Mouse (Mus musculus) ES-CJ7 (cell line): ENCODE data around the gene Scml4.

Source experiments
- DNase-seq: peaks from one replicate; pipeline ENCODE4 v3.0.0; 2011; ENCODE audit warnings: low read depth, low spot score

The Scml4 gene

DNA sequence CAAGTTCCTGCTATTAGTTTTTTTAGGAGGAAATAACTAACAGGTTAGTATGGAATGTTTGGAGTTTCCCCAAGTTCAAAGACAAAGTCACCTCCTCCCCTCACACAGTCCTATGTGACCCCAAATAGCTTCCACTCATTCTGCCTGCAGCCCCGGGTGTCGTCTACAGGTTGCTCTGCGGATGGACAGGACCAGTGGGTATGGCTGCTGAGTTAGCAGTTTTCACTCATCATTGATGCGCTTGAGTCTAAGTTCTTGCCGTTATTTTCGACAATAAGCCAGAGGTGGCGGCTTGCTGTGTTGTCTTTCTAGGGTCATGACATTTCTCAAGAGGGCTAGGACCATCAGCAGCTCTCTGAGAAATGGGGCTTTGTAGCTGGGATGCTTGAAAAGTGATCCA lies 1.3 kb downstream of the Scml4 start:
- DNase-seq, result no peak

DNA sequence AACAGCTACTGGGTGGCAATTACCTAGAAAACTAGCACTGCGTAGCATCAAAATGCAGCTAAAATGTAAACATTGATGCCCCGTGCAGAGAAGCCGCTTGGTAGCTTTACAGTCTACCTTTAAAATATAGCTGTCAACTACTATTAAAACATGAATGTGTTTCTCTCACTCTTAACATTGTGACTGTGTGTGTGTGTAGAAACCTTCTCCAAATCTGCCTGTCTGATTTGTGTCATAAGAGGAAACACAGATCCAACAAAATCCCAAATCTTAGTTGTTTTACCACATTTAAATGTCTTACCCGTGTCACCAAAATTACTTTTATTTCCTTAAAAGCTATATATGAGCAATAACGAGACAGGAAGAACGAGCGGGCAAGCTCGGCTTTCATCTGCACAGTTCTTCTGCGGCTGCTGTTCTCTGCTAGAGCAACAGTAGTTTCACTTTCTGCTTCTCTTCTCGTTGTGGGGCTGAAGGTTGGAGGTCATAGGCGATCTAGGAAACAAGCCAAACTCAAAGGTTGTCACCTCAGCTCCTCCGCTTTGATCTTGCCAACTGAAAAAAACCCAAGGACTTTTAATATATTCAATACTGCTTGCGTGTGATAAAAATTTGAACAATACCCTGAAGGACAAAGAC lies 2.1 kb downstream of the Scml4 start:
- no peak for DNase-seq

DNA sequence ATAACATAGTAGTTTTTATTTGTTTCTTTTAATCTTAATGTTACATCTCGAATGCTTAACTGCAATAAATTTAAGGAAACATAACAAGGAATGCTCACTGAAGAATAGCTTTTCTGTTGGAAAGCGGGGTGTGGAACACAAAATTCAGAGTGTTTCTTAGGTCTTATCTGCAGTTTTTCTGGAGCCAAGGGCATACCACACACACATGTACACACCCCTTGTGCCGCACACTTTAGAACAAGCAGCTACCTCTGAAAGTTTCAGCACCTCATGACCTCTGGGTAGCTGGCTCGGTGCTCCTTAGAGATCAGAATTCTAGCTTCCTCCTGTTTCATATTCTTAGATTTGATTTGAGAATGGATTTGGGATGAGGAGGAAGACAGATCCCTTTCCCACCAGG lies 2.6 kb downstream of the Scml4 start:
- no peak for DNase-seq

DNA sequence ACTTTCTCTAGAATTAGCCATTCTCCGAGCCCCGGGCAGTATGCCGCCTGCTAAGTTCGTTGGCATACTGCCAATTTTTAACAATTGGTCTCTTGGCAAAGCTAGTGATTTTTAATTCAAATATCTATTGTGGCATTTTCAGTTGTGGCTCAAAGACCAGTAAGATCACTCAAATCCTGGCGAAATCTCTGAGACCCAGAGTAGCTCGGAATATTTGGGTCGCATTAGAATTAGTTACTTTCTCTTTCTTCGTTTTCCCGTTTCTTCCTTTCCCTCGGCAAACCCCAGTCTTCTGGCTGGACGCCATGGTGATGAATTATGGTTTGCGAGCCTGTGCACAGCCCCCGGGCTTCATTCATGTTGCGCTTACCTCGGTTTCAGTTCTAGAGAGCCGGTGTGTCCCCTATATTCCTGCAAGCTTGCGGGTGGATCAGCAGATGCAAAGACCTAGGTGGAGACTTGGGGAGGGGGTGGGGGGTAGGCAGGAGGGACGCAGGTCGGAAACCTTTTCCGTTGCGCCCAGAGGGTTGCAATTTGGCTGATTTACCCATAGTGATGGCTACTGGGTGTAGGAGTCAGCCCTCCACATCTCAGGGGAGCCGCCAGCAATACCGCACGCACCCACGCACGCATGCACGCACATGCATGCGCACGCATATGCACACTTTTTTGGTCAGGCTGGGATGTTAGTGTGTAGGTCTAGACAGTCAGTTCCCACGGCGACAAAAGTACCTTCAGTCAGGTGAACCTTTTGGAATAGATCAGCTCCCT lies 3.6 kb downstream of the Scml4 start:
- peak; percentile 19 for DNase-seq

DNA sequence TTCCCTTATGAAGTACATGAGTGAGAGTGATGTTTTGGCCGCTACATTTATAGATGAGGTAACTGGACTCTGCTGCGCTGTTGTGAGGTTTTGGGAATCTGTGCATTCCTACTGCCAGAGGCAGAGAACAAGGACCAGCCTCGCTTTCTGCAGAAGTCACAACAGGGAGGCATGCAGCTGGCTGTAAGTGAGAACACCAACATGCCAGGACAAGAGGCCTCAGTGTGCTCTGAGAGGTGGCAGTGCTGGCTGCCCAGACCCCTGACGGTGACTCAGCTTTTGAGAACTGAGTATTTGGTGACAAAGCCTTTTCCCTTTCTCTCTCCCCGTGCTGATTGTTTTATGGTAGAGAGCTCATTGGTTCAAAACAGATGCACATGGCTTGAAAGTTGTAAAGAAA lies 4.5 kb downstream of the Scml4 start:
- no peak for DNase-seq

DNA sequence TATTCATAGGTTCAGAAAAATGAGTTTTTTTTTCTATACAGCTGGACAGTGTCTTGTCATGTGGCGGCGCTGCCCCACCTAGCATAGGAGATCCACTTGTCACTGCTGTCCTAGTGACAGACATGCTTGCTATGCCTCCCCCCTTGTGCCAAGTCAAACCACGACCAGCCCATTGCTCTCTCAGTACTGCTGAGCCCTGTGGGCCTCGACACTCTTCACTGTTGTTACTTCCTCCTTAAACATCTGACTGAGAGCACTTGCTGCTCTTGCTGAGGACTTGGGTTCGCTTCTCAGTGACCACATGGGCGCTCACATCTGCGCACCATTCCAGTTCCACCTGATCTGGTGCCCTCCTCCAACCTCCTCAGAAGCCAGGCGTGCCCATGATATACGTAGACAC lies 8.2 kb downstream of the Scml4 start:
- DNase-seq, result no peak

DNA sequence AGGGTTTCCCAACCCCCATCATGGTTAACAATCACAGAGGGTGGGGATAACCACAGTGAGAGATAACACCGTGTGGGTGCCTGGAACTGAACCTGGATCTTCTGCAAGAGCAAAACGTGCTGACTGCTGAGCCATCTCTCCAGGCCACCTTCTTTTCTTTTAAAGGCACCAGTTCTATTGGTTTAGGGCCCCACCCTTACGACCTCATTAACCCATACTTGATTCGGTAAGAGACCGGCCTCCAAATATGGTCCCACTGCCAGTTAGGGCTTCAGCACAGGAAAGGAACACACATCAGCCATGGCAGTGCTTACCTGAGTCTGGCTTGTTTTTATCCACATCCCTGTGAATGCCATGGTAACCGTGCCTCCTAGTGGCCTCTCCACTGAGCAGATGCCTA lies 9.3 kb downstream of the Scml4 start:
- no peak for DNase-seq

DNA sequence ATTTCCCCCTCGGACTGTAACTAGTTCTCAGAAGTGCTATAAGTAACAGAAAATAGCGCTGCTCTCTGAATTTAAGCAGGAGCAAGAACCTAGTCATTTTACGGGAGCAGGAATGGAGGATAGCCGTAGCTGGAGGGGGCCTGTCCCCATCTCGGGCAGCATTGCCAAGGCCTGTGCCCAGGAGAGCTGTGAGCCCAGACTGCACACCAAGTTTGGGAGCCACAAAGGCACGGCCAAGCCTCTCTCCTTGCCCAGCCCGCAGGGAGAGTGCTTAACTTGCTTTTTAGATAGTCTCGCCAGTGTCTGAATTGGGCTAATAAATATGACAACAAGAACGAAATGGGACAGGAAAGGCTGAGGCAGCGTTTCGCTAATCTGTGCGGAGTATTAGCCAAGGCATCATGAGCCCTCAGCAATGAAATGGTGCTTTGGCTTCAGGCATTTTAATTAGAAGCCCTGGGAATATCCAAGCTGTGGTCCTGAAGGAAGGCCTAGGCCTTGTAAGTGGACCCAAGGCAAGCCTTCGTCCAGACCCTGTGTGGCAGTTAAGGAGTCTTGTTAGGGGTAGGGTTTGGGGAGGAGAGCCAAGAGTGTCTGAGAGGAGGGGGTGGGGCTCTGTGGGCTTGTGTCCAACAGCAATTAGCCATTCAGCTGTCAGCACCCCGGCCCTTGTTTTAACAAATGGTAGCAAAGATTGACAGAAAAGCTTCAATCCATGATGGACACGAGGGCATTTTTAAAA lies 12.3 kb downstream of the Scml4 start:
- no peak for DNase-seq

DNA sequence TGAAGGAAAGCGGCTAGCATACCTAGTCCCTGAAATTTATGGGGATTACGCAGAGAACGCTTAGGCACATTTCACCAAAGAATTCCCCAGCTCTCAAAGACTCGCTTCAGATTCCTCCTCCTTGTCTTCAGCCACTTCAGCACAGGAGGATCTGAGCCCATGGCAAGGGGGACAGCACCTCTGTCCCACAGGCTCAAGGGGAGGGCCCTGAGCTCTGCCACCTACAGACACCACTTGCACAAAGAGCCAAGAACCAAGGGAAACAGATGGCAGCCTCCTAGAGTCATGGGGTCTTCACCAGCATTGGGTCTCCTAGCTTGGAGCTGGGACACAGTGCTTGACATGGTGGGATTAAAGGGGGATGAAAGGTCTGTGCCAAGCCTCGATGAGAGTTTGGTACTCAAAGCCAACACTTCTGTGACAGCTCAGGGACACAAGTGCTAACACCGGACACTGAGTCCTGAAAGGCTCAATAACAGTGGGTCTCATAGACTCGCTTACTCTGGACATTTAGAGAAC lies 13.0 kb downstream of the Scml4 start:
- DNase-seq, result no peak

DNA sequence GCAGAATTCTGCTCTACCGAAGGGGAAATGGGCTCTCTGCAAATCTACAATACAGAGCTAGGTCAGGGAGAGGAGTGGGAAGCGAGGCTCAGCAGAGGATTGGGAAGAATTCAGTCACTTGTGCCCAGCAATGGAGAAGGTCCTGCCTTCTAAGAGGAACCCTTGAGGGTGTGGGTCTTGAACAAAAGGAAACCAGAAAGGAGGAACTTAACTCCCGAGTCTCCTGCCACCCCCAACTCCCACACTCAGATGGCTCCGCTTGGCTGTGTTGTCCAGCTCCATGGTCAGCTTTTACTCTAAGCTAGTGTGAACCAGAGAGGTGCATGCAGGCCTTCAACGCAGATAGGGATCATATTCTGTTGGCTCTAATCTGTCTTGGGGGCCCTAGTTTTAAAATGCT lies 16.0 kb downstream of the Scml4 start:
- DNase-seq, result no peak

DNA sequence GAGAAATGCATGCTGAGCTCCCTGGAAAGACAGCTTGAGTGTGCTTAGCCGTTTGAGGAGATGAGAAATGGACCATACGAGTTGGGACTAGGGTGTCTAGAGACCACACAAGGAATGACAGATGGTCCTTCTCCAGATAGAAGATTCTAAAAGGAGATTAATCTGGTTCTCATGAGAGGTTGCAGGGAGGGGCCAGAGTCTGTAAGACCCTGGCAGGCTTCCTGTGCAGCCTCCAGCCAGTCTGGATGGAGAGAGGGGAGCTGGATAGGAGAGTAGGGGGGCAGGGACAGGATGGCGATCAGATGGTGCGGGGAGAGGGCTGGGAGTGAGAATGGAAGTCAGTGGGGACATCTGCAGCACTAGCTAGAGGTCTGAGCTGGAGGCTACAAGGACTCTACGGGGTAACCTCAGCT lies 19.1 kb downstream of the Scml4 start:
- DNase-seq, result no peak

DNA sequence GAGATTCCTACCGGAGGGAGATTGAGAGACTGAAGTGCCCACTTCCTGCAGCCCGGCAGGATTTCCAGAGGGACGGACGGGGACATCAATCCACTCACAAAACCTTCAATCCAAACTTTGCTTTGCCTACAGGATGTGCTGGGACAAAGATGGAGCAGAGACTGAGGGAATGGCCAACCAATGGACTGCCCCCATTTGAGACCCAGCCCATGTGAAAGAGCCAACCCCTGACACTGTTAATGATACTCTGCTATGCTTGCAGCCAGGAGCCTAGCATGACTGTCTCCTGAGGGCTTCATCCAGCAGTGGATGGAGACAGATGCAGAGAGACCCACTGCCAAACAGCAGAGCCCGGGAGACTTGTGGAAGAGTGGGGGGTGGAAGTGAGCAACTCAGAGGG lies 19.5 kb downstream of the Scml4 start:
- DNase-seq, result no peak

DNA sequence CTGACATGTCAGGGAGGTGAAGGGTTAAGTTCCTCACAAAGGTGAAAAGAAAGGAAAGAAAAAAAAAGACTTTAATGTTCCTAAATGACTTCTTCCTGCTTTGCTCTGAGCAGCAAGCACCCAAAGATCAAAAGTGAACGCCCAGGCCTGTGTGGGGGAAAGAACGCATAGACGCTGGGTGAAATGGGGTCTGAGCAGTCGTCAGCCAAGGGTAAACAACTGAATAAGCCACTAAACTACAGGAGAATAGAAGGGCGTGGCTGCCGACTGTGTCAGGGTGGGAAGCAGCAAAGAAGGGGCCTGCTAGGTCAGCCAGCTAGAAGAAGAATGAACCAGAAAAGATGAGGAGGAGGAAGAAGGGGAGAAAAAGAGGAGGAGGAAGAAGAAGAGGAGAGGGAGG lies 26.9 kb downstream of the Scml4 start:
- peak; percentile 6 for DNase-seq

DNA sequence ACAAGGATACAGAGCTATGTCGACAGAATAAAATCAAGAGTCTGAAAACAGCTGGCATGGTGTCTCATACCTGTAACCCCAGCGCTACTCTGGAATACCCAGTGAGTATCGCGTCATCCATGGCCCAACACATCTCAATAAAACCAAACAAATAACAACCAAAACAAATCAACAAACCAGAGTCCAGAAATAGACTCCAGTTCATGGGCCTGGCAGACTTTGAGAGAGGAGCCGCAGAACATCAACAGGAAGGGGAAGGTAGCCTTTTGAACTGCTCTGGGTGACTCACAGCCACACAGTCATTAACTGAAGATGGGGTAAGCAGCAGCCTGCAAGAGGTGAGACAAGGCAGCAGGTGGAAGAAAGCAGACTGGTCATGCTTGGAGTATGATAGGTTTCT lies 28.1 kb downstream of the Scml4 start:
- no peak for DNase-seq

DNA sequence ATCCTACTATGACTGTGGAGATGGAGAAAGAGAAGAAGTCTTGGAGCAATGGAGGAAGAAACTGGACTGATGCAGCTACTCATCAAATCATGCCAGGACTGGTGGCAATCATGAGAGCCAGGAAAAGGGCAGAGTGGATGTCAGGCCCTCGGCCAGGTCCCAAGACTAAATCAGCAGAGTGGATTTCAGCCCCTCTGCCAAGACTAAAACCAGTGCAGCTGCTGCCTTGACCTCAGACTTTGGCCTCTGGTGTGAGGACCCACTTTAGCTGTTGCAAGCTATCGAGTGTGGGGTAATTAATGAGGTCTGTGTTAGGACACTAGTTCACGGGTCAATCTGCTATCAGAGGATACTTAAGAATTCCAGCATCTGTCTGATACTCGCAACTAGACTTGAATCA lies 30.2 kb downstream of the Scml4 start:
- no peak for DNase-seq

DNA sequence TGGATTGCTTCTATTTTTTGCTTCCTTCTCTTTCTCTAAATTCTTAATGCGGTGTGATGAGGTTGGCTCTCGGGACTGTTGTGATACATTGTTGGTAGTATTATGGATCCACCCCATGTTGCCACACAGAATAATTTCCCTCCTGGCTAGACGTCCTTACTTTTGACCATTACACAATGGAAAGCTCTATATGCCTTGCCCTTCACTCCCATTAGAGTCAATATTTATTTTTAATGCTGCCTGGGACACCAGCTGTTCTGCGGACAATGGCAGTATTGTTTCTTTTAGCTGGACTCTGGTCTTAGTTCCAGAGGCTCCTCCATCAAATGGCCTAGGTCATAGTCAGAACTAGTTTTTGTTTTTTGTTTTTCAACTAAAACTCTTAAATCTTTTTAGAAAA lies 32.1 kb downstream of the Scml4 start:
- no peak for DNase-seq

DNA sequence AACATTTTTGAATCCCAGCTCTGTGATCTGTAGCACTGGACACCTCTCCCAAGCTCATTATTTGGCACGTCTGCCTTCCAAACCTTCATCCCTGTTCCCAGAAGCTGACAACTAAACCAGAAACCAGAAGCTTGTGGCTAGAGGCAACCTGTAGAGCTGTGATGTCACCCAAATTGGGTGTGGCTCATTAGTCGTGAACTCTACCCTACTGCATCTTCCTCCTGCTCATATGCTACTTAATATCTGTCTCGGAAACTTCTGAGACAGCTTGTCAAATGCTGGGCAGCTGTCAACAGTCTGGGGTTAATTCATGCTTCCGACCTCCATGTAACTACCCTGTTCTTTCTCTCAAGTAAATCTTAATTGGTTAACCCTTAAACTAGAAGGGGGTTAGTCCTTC lies 32.8 kb downstream of the Scml4 start:
- DNase-seq, result no peak

DNA sequence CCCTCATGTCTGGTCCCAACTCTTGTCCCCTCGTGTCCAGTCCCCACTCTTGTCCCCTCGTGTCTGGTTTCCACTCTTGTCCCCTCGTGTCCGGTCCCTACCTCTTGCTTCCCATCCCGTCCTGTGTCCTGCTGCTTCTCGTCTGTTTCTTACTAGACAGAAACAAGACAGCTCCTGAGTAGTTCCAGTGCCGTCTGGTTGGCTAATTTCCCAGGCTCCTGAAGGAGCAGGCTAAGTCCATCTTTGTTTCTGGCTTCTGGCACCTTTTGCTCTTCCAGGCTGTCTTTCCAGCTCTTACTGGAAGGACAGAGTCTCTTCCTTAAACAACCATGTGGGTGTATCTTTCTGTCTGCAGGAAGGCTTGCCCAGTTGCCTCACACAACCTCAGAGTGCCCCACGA lies 33.7 kb downstream of the Scml4 start:
- no peak for DNase-seq

DNA sequence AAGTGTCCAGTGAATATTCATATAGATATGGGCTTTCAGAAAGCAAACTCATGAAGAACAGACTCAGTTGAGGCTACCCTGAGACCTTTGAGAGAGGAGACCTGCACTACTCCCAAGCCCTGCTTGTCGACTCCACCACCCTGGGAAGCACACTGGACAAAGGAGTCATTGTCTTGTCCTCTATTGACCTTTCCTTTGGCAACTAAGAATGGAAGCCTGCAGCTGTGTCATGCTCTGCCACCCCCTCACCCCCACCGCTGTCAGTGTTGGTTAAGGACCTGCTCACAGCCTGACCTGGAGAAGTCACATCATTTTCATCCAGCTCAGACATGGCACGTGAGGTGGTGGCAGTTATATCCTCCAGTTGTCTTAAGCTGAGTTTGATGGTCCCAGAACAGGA lies 34.1 kb downstream of the Scml4 start:
- DNase-seq, result no peak

DNA sequence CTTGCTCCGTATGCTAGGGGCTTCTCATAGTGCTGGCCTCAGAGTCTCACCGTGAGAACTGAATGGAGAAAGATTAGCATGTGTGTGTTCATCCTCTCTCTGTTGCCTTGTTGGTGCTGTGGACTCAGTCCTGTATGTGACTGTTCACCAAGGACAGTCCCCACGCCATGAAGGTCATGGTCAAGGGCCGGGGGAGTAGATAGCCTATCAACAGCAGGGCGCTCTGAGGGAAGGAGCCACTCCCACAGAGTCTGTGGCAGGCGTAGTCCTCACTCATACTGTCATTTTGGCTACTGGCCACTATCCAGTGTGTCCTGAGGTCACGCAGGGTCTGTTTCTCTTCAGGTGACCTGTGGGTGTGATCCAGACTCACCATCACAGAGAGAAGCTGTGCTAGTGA lies 34.5 kb downstream of the Scml4 start:
- no peak for DNase-seq

DNA sequence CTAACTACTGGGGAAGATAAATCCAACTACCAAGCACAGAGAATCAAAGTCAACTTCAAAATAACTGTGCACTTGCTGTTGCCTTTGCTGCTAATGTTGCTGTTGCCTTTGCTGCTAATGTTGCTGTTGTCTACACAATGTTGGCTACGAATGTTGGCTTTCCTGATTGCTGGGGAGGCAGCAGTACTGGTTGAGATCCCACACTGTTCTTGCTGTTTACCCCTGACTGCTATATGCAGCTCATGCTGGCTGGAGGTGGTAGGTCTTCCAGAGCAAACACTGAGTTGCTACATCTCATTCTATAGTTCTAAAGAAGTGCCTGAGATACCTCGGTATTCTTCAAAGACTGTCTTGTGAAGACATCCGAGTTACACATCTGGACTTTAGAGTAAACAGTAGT lies 36.5 kb downstream of the Scml4 start:
- DNase-seq, result no peak

DNA sequence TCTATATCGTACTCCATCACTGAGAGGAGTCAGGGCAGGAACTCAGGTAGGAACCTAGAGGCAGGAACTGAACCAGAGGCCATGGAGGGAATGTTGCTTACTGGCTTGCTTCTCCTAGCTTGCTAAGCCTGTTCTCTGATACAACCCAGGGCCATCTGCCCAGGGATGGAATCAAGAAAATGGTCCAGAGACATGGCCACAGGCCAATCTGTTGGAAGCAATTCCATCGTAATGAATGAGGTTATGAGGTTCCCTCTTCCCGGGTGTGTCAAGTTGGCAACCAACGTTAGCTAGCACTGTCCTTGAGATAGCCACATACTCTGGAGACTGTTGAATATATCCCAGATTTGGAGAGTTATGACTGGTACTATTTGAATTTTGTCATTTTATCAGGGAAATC lies 37.0 kb downstream of the Scml4 start:
- no peak for DNase-seq

DNA sequence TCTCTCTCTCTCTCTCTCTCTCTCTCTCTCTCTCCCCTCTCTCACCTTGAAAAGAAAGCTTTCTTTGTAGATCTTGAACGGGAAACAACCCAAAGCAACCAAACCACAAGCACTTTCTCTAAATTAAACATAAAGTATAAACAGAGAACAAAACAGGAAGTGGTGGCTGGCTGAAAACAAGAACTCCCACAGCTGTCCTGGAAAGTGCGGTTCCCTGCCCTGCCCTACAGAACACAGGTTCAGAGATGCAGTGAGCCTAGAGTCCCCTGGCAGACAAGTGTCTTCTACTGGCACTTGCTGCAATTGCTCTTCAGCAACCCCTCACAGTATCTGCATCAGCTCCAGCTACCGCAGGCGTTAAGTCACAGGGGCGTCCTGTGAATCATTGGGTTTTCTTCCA lies 37.5 kb downstream of the Scml4 start:
- DNase-seq, result no peak
